Mouse (Mus musculus): ENCODE measurements around the gene Gcnt2. TPM values are rescaled to one million over a fixed set of nuclear protein-coding genes. Genes with fewer than 3 reads are reported as not detected.
"Not testable (repeated sequence)": the region's sequence is repeated elsewhere in the genome, so short reads cannot be mapped to it uniquely, and the experiment has no call there.

The Gcnt2 gene
- total RNA-seq, 2 experiments from 2014 or later: 6.3 to 7.6 TPM

GRCm38 (mm10) chr13:40928192-40928898, 68.8 kb downstream of the Gcnt2 start:
- ATAC-seq (replicated peaks; ENCODE audit: low FRiP score, low TSS enrichment, poor library complexity, severe bottlenecking): no peak

- ATAC-seq (replicated peaks; ENCODE audit: low FRiP score, low TSS enrichment, poor library complexity, severe bottlenecking): not testable (repeated sequence)
Observed at GRCm38 (mm10) chr13:40931871-40932270, 72.3 kb downstream of the Gcnt2 start.

GRCm38 (mm10) chr13:40932573-40932972, 73.0 kb downstream of the Gcnt2 start:
- no peak for ATAC-seq (replicated peaks; ENCODE audit: low FRiP score, low TSS enrichment, poor library complexity, severe bottlenecking)

GRCm38 (mm10) chr13:40934341-40934740, 74.8 kb downstream of the Gcnt2 start:
- ATAC-seq (replicated peaks; ENCODE audit: low FRiP score, low TSS enrichment, poor library complexity, severe bottlenecking): no peak

- ATAC-seq (replicated peaks; ENCODE audit: low FRiP score, low TSS enrichment, poor library complexity, severe bottlenecking): no peak
Observed at GRCm38 (mm10) chr13:40937586-40937985, 78.0 kb downstream of the Gcnt2 start.

- no peak for ATAC-seq (replicated peaks; ENCODE audit: low FRiP score, low TSS enrichment, poor library complexity, severe bottlenecking)
Observed at GRCm38 (mm10) chr13:40938485-40939357, 79.2 kb downstream of the Gcnt2 start.

GRCm38 (mm10) chr13:40943066-40943465, 83.5 kb downstream of the Gcnt2 start:
- no peak for ATAC-seq (replicated peaks; ENCODE audit: low FRiP score, low TSS enrichment, poor library complexity, severe bottlenecking)

GRCm38 (mm10) chr13:40943936-40944335, 84.4 kb downstream of the Gcnt2 start:
- ATAC-seq (replicated peaks; ENCODE audit: low FRiP score, low TSS enrichment, poor library complexity, severe bottlenecking): no peak

GRCm38 (mm10) chr13:40944346-40944745, 84.8 kb downstream of the Gcnt2 start:
- no peak for ATAC-seq (replicated peaks; ENCODE audit: low FRiP score, low TSS enrichment, poor library complexity, severe bottlenecking)

GRCm38 (mm10) chr13:40946513-40946912, 87.0 kb downstream of the Gcnt2 start:
- no peak for ATAC-seq (replicated peaks; ENCODE audit: low FRiP score, low TSS enrichment, poor library complexity, severe bottlenecking)

GRCm38 (mm10) chr13:40947538-40948205, 88.1 kb downstream of the Gcnt2 start:
- ATAC-seq (replicated peaks; ENCODE audit: low FRiP score, low TSS enrichment, poor library complexity, severe bottlenecking): peak; percentile 86

GRCm38 (mm10) chr13:40951386-40951976, 91.9 kb downstream of the Gcnt2 start:
- ATAC-seq (replicated peaks; ENCODE audit: low FRiP score, low TSS enrichment, poor library complexity, severe bottlenecking): no peak

- no peak for ATAC-seq (replicated peaks; ENCODE audit: low FRiP score, low TSS enrichment, poor library complexity, severe bottlenecking)
Observed at GRCm38 (mm10) chr13:40953231-40953630, 93.7 kb downstream of the Gcnt2 start.

- no peak for ATAC-seq (replicated peaks; ENCODE audit: low FRiP score, low TSS enrichment, poor library complexity, severe bottlenecking)
Observed at GRCm38 (mm10) chr13:40955773-40956172, 96.2 kb downstream of the Gcnt2 start.

GRCm38 (mm10) chr13:40967609-40968008, 108.1 kb downstream of the Gcnt2 start:
- no peak for ATAC-seq (replicated peaks; ENCODE audit: low FRiP score, low TSS enrichment, poor library complexity, severe bottlenecking)

- no peak for ATAC-seq (replicated peaks; ENCODE audit: low FRiP score, low TSS enrichment, poor library complexity, severe bottlenecking)
Observed at GRCm38 (mm10) chr13:40968564-40968963, 109.0 kb downstream of the Gcnt2 start.

- no peak for ATAC-seq (replicated peaks; ENCODE audit: low FRiP score, low TSS enrichment, poor library complexity, severe bottlenecking)
Observed at GRCm38 (mm10) chr13:40969761-40970390, 110.3 kb downstream of the Gcnt2 start.

- no peak for ATAC-seq (replicated peaks; ENCODE audit: low FRiP score, low TSS enrichment, poor library complexity, severe bottlenecking)
Observed at GRCm38 (mm10) chr13:40971261-40971660, 111.7 kb downstream of the Gcnt2 start.

GRCm38 (mm10) chr13:40971831-40972230, 112.3 kb downstream of the Gcnt2 start:
- no peak for ATAC-seq (replicated peaks; ENCODE audit: low FRiP score, low TSS enrichment, poor library complexity, severe bottlenecking)
